In the genomic region with DNA sequence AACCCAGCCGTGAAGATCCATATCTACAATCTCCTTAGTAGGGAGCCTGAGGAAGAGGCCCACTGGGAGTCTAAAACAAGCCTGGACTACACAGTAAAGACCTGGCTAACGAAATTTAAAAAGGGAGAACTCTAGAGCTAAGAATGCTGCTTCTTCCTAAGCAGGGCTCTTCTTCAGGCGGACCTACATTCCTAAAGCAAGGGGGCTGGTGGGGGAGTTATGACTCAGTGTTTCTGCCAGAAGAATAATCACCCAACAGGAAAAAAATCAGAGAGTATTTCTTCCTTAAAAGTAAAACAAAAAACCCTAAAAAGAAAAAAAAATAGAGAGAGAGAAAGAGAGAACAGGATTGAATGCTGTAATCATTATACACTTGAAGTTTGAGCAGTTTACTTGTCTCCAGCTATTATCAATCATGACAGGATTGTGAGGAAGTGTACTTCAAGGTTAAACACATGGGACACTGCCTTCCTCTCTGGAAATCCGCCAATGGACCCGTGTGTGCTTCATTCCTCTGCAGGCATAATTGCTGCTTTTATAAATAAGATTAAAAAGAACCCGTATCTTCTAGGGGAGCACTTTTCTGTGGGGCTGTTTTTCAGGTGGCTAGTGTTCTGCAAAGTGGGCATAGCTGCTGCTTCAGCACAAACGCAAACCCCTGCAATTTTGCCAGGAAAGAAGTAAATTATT, we compare ENCODE assay signal across 17 mouse cellular contexts.
DNase-seq lines count a peak whose midpoint lies in the region; ATAC-seq lines count a peak whose summit lies in the region.
"Had no signal": no experiment of that assay in that cellular context is flagged by ENCODE, and none has a peak within 500 bp of the region (broad histone marks: within the 10 kb centered on the region; RNA-seq: fewer than 3 reads in every experiment).

No protein-coding gene starts in this region.

- no peak overlapping the region for H3K27ac ChIP-seq in forebrain, embryonic 14.5 days (ENCODE audit: low read depth, low read length)
- H3K27ac ChIP-seq in forebrain, embryonic 12.5 days: no peak overlapping the region
- H3K27ac ChIP-seq: heart, embryonic 10.5 days; hindbrain, postnatal 0 days; layer of hippocampus, adult 2 months; midbrain, embryonic 15.5 days had no signal

- WGBS in forebrain, embryonic 14.5 days: 53% methylated on average over 7 of the region's 7 CpGs
- 57% methylated on average over 7 of the region's 7 CpGs for WGBS in forebrain, embryonic 12.5 days

- no peaks in the 10 kb centered on the region for H3K27me3 ChIP-seq in forebrain, embryonic 14.5 days (replicated peaks; ENCODE audit: control insufficient read depth, insufficient read depth, low read length)
- no peaks in the 10 kb centered on the region for H3K27me3 ChIP-seq in forebrain, embryonic 12.5 days
- H3K27me3 ChIP-seq: midbrain, embryonic 15.5 days had no signal

- H3K36me3 ChIP-seq in forebrain, embryonic 14.5 days (ENCODE audit: control insufficient read depth, insufficient read depth, low read length): no peaks in the 10 kb centered on the region
- no peaks in the 10 kb centered on the region for H3K36me3 ChIP-seq in forebrain, embryonic 12.5 days (replicated peaks)
- H3K36me3 ChIP-seq: heart, embryonic 10.5 days; midbrain, embryonic 15.5 days had no signal

- no peak overlapping the region for H3K4me3 ChIP-seq in forebrain, embryonic 14.5 days (ENCODE audit: low read depth, low read length)
- no peak overlapping the region for H3K4me3 ChIP-seq in forebrain, embryonic 12.5 days (replicated peaks)
- H3K4me3 ChIP-seq: heart, embryonic 10.5 days; layer of hippocampus, adult 2 months; midbrain, embryonic 15.5 days had no signal

- H3K9ac ChIP-seq in forebrain, embryonic 14.5 days (ENCODE audit: low read length): no peak overlapping the region
- no peak overlapping the region for H3K9ac ChIP-seq in forebrain, embryonic 12.5 days
- H3K9ac ChIP-seq: midbrain, embryonic 15.5 days had no signal

- no peak overlapping the region for H3K4me2 ChIP-seq in forebrain, embryonic 14.5 days (ENCODE audit: low read length)
- no peak overlapping the region for H3K4me2 ChIP-seq in forebrain, embryonic 12.5 days
- H3K4me2 ChIP-seq: midbrain, embryonic 15.5 days had no signal

- no peak for ATAC-seq in forebrain, embryonic 14.5 days
- ATAC-seq in forebrain, embryonic 12.5 days (ENCODE audit: low FRiP score): no peak
- ATAC-seq: hindbrain, postnatal 0 days; midbrain, embryonic 15.5 days had no signal

- peak; percentile 17 for DNase-seq in forebrain, embryonic 14.5 days (ENCODE audit: low spot score)
- DNase-seq in right cerebral cortex, adult 18-20 months: peak; percentile 23
- DNase-seq in right cerebral cortex, postnatal 25 days: no peak
- DNase-seq in kidney, adult 8-10 months: peak; percentile 9 to 21
- DNase-seq in liver: no peak
- DNase-seq in ovary, postnatal 36 days (ENCODE audit: low spot score): no peak
- DNase-seq in cerebellum, postnatal 4 days (ENCODE audit: low spot score in 2 of 2): no peak
- DNase-seq: B cell, adult 2 months; cerebellum, adult 11-12 months; gastrocnemius, postnatal 36 days; lung, adult 18-20 months; thymus, adult 18-20 months had no signal

- H3K9me3 ChIP-seq in forebrain, embryonic 14.5 days (replicated peaks; ENCODE audit: control insufficient read depth, low read length): no peaks in the 10 kb centered on the region
- no peaks in the 10 kb centered on the region for H3K9me3 ChIP-seq in forebrain, embryonic 12.5 days
- H3K9me3 ChIP-seq: heart, embryonic 10.5 days; midbrain, embryonic 15.5 days had no signal

- no peaks in the 10 kb centered on the region for H3K4me1 ChIP-seq in forebrain, embryonic 14.5 days (ENCODE audit: control insufficient read depth, insufficient read depth, low read length)
- no peaks in the 10 kb centered on the region for H3K4me1 ChIP-seq in forebrain, embryonic 12.5 days
- H3K4me1 ChIP-seq: heart, embryonic 10.5 days; midbrain, embryonic 15.5 days had no signal

Comparison
In these comparisons a context has a peak if more than half of its experiments do, and no peak if none do; other contexts are left out.
1. DNase-seq: peak in forebrain, embryonic 14.5 days (single experiment), right cerebral cortex, adult 18-20 months (single experiment) and kidney, adult 8-10 months (2 of 2); none in right cerebral cortex, postnatal 25 days (single experiment), liver (single experiment), ovary, postnatal 36 days (single experiment) and cerebellum, postnatal 4 days (0 of 2).